Mouse (Mus musculus) heart, postnatal 0 days (tissue): ENCODE measurements at regions not wholly inside any gene's neighbourhood (a gene's known extent, or its start where the extent isn't known, plus 50 kb on each side); places are given as distances from the start of the nearest gene placed in this dataset.

ENCODE experiments used
- ATAC-seq: fragments of 200-750 bp; cut with Nextera tagmentation; 2 replicates; pipeline ENCODE4 v1.8.0; 2017; ENCODE audit warnings: low read depth, moderate number of reproducible peaks, moderate library complexity; ENCODE audit not compliant: insufficient read depth
- DNase-seq: peaks from one replicate; pipeline ENCODE4 v3.0.0-alpha.2; 2016; ENCODE audit warnings: low spot score
- H3K27ac ChIP-seq: fragments of 300-500 bp; sonication (generic); 2 replicates; pipeline ENCODE4 v1.5.1; 2014; ENCODE audit warnings: low read depth, mild to moderate bottlenecking
- H3K27me3 ChIP-seq: fragments of 300-500 bp; sonication (generic); 2 replicates; pipeline ENCODE4 v1.6.1; 2014; ENCODE audit warnings: low read length, mixed read lengths; ENCODE audit not compliant: control insufficient read depth, insufficient read depth
- H3K36me3 ChIP-seq: fragments of 300-500 bp; sonication (generic); replicated peaks from 2 replicates; pipeline ENCODE4 v1.6.1; 2014; ENCODE audit warnings: low read length, mixed read lengths; ENCODE audit not compliant: control insufficient read depth, insufficient read depth
- H3K4me1 ChIP-seq: fragments of 300-500 bp; sonication (generic); 2 replicates; pipeline ENCODE4 v1.6.1; 2014; ENCODE audit warnings: antibody characterized with exemption; ENCODE audit not compliant: control insufficient read depth, insufficient read depth
- H3K4me2 ChIP-seq: fragments of 300-500 bp; sonication (generic); 2 replicates; pipeline ENCODE4 v1.6.1; 2014; ENCODE audit warnings: low read depth, mild to moderate bottlenecking, low read length, moderate library complexity
- H3K4me3 ChIP-seq: fragments of 300-500 bp; sonication (generic); 2 replicates; pipeline ENCODE4 v1.5.1; 2014; ENCODE audit warnings: low read depth, low read length
- H3K9ac ChIP-seq: fragments of 300-500 bp; sonication (generic); replicated peaks from 2 replicates; pipeline ENCODE4 v1.6.1; 2014; ENCODE audit warnings: low read depth, low read length, mixed read lengths
- H3K9me3 ChIP-seq: fragments of 300-500 bp; sonication (generic); replicated peaks from 2 replicates; pipeline ENCODE4 v1.6.1; 2016; ENCODE audit warnings: low read length; ENCODE audit not compliant: control insufficient read depth
- CTCF ChIP-seq: IDR thresholded peaks from 2 replicates; pipeline ENCODE4 v1.5.1; 2016; ENCODE audit warnings: antibody characterized with exemption, control low read depth, low read depth
- EP300 ChIP-seq: IDR thresholded peaks from 2 replicates; pipeline ENCODE4 v1.6.1; 2016; ENCODE audit warnings: antibody characterized with exemption, low read depth
- WGBS: fragments of 180-500 bp; shearing (Covaris S2); extraction: QIAGEN DNeasy Blood & Tissue Kit; methylation state at CpG from one replicate; pipeline ENCODE4 v1.1.7; 2014; 5-methylcytosine and 5-hydroxymethylcytosine counted together

GRCm38 (mm10) chr7:110709606-110710005 is 58.4 kb upstream of the Ampd3 start:
- DNase-seq (no peak), ATAC-seq (no peak)
- TF ChIP-seq EP300 (no peak), CTCF (no peak)
- no peak overlapping the region for H3K4me2 ChIP-seq
- 0 out of 2 replicates have a peak, but pooled peaks cover 3% of the 10 kb centered on the region for H3K27me3 ChIP-seq
- H3K27ac ChIP-seq, result no peak overlapping the region
- peaks cover 13% of the 10 kb centered on the region for H3K4me1 ChIP-seq
- 48% methylated on average over 6 of the region's 6 CpGs for WGBS
- no peak overlapping the region for H3K9ac ChIP-seq
- no peaks in the 10 kb centered on the region for H3K36me3 ChIP-seq
- no peak overlapping the region for H3K4me3 ChIP-seq
- peaks cover 10% of the 10 kb centered on the region; the same call in 1 of the 2 replicates for H3K9me3 ChIP-seq

- no peak overlapping the region for H3K27ac ChIP-seq
- WGBS, result 71% methylated on average over 9 of the region's 9 CpGs
- H3K9ac ChIP-seq, result no peak overlapping the region
- no peak overlapping the region for H3K4me2 ChIP-seq
- H3K4me1 ChIP-seq, result peaks cover 13% of the 10 kb centered on the region
- no peak for DNase-seq
- peaks cover 10% of the 10 kb centered on the region; the same call in 1 of the 2 replicates for H3K9me3 ChIP-seq
- 0 out of 2 replicates have a peak, but pooled peaks cover 3% of the 10 kb centered on the region for H3K27me3 ChIP-seq
- no peaks in the 10 kb centered on the region for H3K36me3 ChIP-seq
- H3K4me3 ChIP-seq, result no peak overlapping the region
- TF ChIP-seq EP300 (no peak), CTCF (no peak)
- no peak for ATAC-seq
Measured at GRCm38 (mm10) chr7:110710256-110710962, 57.6 kb upstream of the Ampd3 start.

GRCm38 (mm10) chr7:110713661-110714060 is 54.3 kb upstream of the Ampd3 start:
- no peaks in the 10 kb centered on the region for H3K27me3 ChIP-seq
- no peak overlapping the region for H3K9ac ChIP-seq
- 39% methylated on average over 3 of the region's 3 CpGs for WGBS
- no peak overlapping the region for H3K4me2 ChIP-seq
- peaks cover 10% of the 10 kb centered on the region; the same call in 1 of the 2 replicates for H3K9me3 ChIP-seq
- peaks cover 9% of the 10 kb centered on the region for H3K4me1 ChIP-seq
- no peaks in the 10 kb centered on the region for H3K36me3 ChIP-seq
- no peak overlapping the region for H3K27ac ChIP-seq
- no peak for TF ChIP-seq EP300
- DNase-seq (no peak), ATAC-seq (no peak)
- no peak overlapping the region for H3K4me3 ChIP-seq

GRCm38 (mm10) chr7:110715110-110715509 is 52.9 kb upstream of the Ampd3 start:
- no peak for ATAC-seq
- 66% methylated on average over 3 of the region's 3 CpGs for WGBS

GRCm38 (mm10) chr7:110715545-110715944 is 52.5 kb upstream of the Ampd3 start:
- 59% methylated on average over 6 of the region's 6 CpGs for WGBS
- peak; percentile 41; the same call in 1 of the 2 replicates for ATAC-seq
- peak; percentile 13 for DNase-seq
- Histone ChIP-seq H3K27me3 (no peaks in the 10 kb centered on the region), H3K9ac (no peak overlapping the region), H3K4me1 (no peaks in the 10 kb centered on the region; the same call in 1 of the 2 replicates), H3K4me3 (no peak overlapping the region), H3K4me2 (no peak overlapping the region), H3K9me3 (peaks cover 10% of the 10 kb centered on the region; the same call in 1 of the 2 replicates), H3K36me3 (no peaks in the 10 kb centered on the region), H3K27ac (no peak overlapping the region)
- TF ChIP-seq CTCF (no peak), EP300 (no peak)

More at GRCm38 (mm10) chr7:110715110-110715509, 52.9 kb upstream of the Ampd3 start:
- no peak overlapping the region for H3K9ac ChIP-seq
- no peak overlapping the region for H3K4me2 ChIP-seq
- H3K27ac ChIP-seq, result no peak overlapping the region
- no peak for TF ChIP-seq CTCF
- TF ChIP-seq EP300, result no peak
- no peak for DNase-seq
- peaks cover 10% of the 10 kb centered on the region; the same call in 1 of the 2 replicates for H3K9me3 ChIP-seq
- H3K27me3 ChIP-seq, result no peaks in the 10 kb centered on the region
- peaks cover 1% of the 10 kb centered on the region for H3K4me1 ChIP-seq
- no peak overlapping the region for H3K4me3 ChIP-seq
- no peaks in the 10 kb centered on the region for H3K36me3 ChIP-seq

- Histone ChIP-seq H3K4me3 (no peak overlapping the region), H3K36me3 (no peaks in the 10 kb centered on the region), H3K4me2 (no peak overlapping the region), H3K27ac (no peak overlapping the region), H3K27me3 (no peaks in the 10 kb centered on the region), H3K9me3 (no peaks in the 10 kb centered on the region), H3K4me1 (no peaks in the 10 kb centered on the region; the same call in 1 of the 2 replicates), H3K9ac (no peak overlapping the region)
- DNase-seq (no peak), ATAC-seq (no peak)
- 71% methylated on average over 6 of the region's 6 CpGs for WGBS
- TF ChIP-seq CTCF (no peak), EP300 (no peak)
Measured at GRCm38 (mm10) chr7:110717104-110717503, 50.9 kb upstream of the Ampd3 start.
